Mouse (Mus musculus) brain, embryonic 14.5 days (tissue): Measurements from ENCODE around the gene Olfr1308.

Experiments used
- CTCF ChIP-seq: fragments of 200-500 bp; IDR thresholded peaks from 2 replicates; pipeline ENCODE4 v1.5.1; 2012; ENCODE audit warnings: inconsistent platforms, mild to moderate bottlenecking, moderate library complexity, borderline replicate concordance; ENCODE audit not compliant: insufficient read depth, insufficient read length; ENCODE audit errors: extremely low read depth
- POLR2A ChIP-seq: fragments of 200-500 bp; IDR thresholded peaks from 2 replicates; pipeline ENCODE4 v1.6.1; 2012; ENCODE audit warnings: mild to moderate bottlenecking, inconsistent platforms, borderline replicate concordance; ENCODE audit not compliant: poor library complexity, insufficient read depth, insufficient read length, severe bottlenecking; ENCODE audit errors: extremely low read depth

DNA sequence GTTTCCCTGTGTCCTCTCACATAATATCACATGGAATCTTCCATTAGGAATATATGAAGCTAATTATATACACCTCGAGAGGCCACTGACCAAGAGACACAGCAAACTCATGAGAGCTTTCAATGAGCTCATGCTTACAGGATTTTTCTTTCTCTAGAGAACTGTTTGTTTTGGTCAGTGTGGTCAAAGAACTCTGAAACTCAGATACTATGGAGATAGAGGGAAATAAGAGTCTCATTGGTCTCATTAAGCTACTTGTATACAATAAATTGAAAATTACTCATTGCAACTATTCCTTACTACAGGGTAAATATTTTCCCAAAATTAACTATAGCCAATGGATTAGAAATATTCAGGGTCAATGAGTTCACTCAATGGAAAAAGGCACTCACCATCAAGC is 15.4 kb downstream of the Olfr1308 start, which contains the start of gene Olfr1307:
- TF ChIP-seq CTCF (no peak), POLR2A (no peak)
